Mouse (Mus musculus): ENCODE results near the gene Il12rb1.

Gene Il12rb1

GRCm38 (mm10) chr8:70851837-70852236, 43.6 kb downstream of the Il12rb1 start:
- no peak for DNase-seq (ENCODE audit: low spot score)

- DNase-seq (ENCODE audit: low spot score) = no peak
These were observed 44.5 kb downstream of the Il12rb1 start for GRCm38 (mm10) chr8:70852595-70853231.

GRCm38 (mm10) chr8:70853863-70854262, 45.6 kb downstream of the Il12rb1 start:
- DNase-seq (ENCODE audit: low spot score) = no peak

- no peak for DNase-seq (ENCODE audit: low spot score)
These were observed 47.8 kb downstream of the Il12rb1 start for GRCm38 (mm10) chr8:70856028-70856427.

GRCm38 (mm10) chr8:70856541-70857197, 48.4 kb downstream of the Il12rb1 start:
- DNase-seq (ENCODE audit: low spot score) = no peak

GRCm38 (mm10) chr8:70857516-70857915, 49.3 kb downstream of the Il12rb1 start:
- DNase-seq (ENCODE audit: low spot score) = no peak

GRCm38 (mm10) chr8:70862824-70863641, 54.8 kb downstream of the Il12rb1 start, which contains the start of gene Kcnn1:
TSS of gene Kcnn1 (minus strand) at chr8:70863258.
- no peak for DNase-seq (ENCODE audit: low spot score)

GRCm38 (mm10) chr8:70863956-70864711, 55.9 kb downstream of the Il12rb1 start:
- no peak for DNase-seq (ENCODE audit: low spot score)

GRCm38 (mm10) chr8:70864712-70865221, 56.5 kb downstream of the Il12rb1 start:
- no peak for DNase-seq (ENCODE audit: low spot score)

GRCm38 (mm10) chr8:70865350-70866000, 57.2 kb downstream of the Il12rb1 start:
- DNase-seq (ENCODE audit: low spot score) = peak; percentile 99

- DNase-seq (ENCODE audit: low spot score) = no peak
These were observed 57.8 kb downstream of the Il12rb1 start for GRCm38 (mm10) chr8:70866001-70866520.

GRCm38 (mm10) chr8:70866566-70866965, 58.3 kb downstream of the Il12rb1 start:
- DNase-seq (ENCODE audit: low spot score) = no peak

GRCm38 (mm10) chr8:70868559-70869198, 60.4 kb downstream of the Il12rb1 start:
- DNase-seq (ENCODE audit: low spot score) = peak; percentile 74

GRCm38 (mm10) chr8:70869199-70869571, 60.9 kb downstream of the Il12rb1 start:
- DNase-seq (ENCODE audit: low spot score) = no peak

GRCm38 (mm10) chr8:70869601-70870041, 61.4 kb downstream of the Il12rb1 start:
- DNase-seq (ENCODE audit: low spot score) = peak; percentile 68

Data from c-Kit-positive CD71-positive TER-119-positive erythroid progenitor cells, embryonic 14.5 days (primary cell).